Mouse (Mus musculus) embryonic fibroblast, embryonic 13.5 days (primary cell): ENCODE results near the gene Synrg. TPM values are rescaled to one million over a fixed set of nuclear protein-coding genes. Genes with fewer than 3 reads are reported as not detected.

Experiments used
- H3K27ac ChIP-seq: 2 replicates; pipeline ENCODE4 v1.5.1; 2012; ENCODE audit warnings: low read length, control low read depth, inconsistent platforms; ENCODE audit not compliant: insufficient read depth
- H3K4me1 ChIP-seq: 2 replicates; pipeline ENCODE4 v1.6.1; 2011; ENCODE audit warnings: low read length; ENCODE audit not compliant: control insufficient read depth, insufficient read depth
- H3K4me3 ChIP-seq: 2 replicates; pipeline ENCODE4 v1.5.1; 2011; ENCODE audit warnings: mild to moderate bottlenecking, control low read depth, low read length; ENCODE audit not compliant: insufficient read depth
- CTCF ChIP-seq: IDR thresholded peaks from 2 replicates; pipeline ENCODE4 v1.5.1; 2011; ENCODE audit warnings: mild to moderate bottlenecking, control low read depth, low read length, moderate library complexity, borderline replicate concordance; ENCODE audit not compliant: insufficient read depth
- POLR2A ChIP-seq: IDR thresholded peaks from 2 replicates; pipeline ENCODE4 v1.6.1; 2011; ENCODE audit warnings: low read depth, mild to moderate bottlenecking, control low read depth, low read length, moderate library complexity
- polyA plus RNA-seq: library from polyadenylated mRNA; stranded (reverse); fragments of >200 nt; gene quantifications from 2 replicates; pipeline ENCODE4 v1.2.4, GENCODE M21; 2011; ENCODE audit warnings: low read depth; ENCODE audit not compliant: missing spikeins, insufficient read length

Gene Synrg
- polyA plus RNA-seq, 1 experiment = 23.8 TPM

- TF ChIP-seq POLR2A = no peak
- no peak for TF ChIP-seq CTCF
- no peak overlapping the region for H3K27ac ChIP-seq
- H3K4me3 ChIP-seq = no peak overlapping the region
- H3K4me1 ChIP-seq = no peaks in the 10 kb centered on the region
These were observed 27.5 kb downstream of the Synrg start for GRCm38 (mm10) chr11:83991701-83992100.

DNA sequence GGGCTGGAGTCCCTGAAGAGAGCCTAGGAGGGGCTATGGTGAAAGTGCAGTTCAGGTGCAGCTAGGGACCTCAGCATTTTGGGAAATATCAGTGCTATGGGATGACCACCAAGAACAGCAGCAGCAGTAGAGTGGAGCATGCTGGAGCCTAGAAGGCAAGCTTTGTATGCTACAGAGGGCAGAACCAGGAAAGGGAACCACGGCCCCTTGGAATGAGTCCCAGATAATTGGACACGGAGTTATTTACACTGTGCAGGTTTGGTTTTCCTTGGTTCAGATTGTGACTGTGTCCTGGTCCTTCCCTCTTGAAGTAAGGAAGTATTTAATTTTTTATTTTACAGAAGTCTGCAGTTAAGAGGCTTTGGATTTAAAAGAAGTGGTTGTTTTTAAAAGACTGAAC lies 29.2 kb downstream of the Synrg start:
- Histone ChIP-seq H3K4me1 (no peaks in the 10 kb centered on the region), H3K4me3 (no peak overlapping the region), H3K27ac (no peak overlapping the region)
- TF ChIP-seq POLR2A = no peak
- no peak for TF ChIP-seq CTCF

DNA sequence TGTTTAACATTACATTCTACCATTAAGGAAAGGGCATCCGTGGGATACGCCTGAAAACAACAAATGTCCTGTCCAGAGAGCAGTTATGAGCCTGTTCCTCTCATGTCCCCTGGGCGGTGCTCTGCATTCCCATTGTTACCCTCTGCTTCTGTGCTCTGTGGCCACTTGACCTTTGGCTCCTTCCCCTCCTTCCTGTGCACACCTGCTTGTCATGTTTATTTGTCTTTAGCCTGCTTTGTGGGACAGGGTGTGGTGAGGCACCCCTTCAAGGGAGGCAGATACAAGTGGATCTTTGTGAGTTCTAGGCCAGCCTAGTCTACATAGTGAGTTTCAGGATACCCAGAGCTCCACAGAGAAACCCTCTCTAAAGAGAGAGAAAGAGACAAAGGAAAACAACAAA lies 30.3 kb downstream of the Synrg start:
- TF ChIP-seq CTCF = no peak
- TF ChIP-seq POLR2A = no peak
- Histone ChIP-seq H3K4me1 (no peaks in the 10 kb centered on the region), H3K4me3 (no peak overlapping the region), H3K27ac (no peak overlapping the region)

DNA sequence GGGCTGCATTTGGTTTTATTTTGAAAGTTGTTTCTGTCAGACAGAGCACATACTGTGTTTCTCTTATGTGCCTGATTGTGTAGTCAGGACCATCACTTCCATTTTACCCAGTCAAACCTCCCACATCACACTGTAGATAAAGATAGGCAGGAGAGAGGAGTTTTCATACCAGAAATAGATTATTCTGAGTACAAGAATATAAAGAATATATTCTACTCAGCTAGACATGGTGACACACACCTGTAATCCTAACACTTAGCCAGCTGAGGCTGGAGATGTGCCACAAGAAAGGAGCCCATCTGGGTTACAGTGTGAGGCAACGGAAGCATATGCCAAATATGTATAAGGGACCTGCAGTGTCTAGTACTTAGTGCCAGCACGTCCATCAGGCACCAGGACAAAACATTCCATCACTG lies 31.3 kb downstream of the Synrg start:
- H3K4me1 ChIP-seq = no peaks in the 10 kb centered on the region
- no peak for TF ChIP-seq POLR2A
- no peak for TF ChIP-seq CTCF

GRCm38 (mm10) chr11:83997171-83997868 lies 33.1 kb downstream of the Synrg start:
- no peak overlapping the region for H3K27ac ChIP-seq
- no peaks in the 10 kb centered on the region for H3K4me1 ChIP-seq
- no peak overlapping the region for H3K4me3 ChIP-seq
- TF ChIP-seq POLR2A (no peak), CTCF (no peak)

More for the DNA sequence above, 31.3 kb downstream of the Synrg start:
- Histone ChIP-seq H3K4me3 (no peak overlapping the region), H3K27ac (no peak overlapping the region)

- Histone ChIP-seq H3K4me3 (no peak overlapping the region), H3K4me1 (no peaks in the 10 kb centered on the region), H3K27ac (no peak overlapping the region)
- no peak for TF ChIP-seq CTCF
- no peak for TF ChIP-seq POLR2A
These were observed 34.8 kb downstream of the Synrg start for GRCm38 (mm10) chr11:83998993-83999392.

GRCm38 (mm10) chr11:83999411-83999915 lies 35.2 kb downstream of the Synrg start:
- Histone ChIP-seq H3K4me3 (no peak overlapping the region), H3K27ac (no peak overlapping the region), H3K4me1 (no peaks in the 10 kb centered on the region)
- TF ChIP-seq CTCF (no peak), POLR2A (no peak)

- H3K27ac ChIP-seq = no peak overlapping the region
- no peaks in the 10 kb centered on the region for H3K4me1 ChIP-seq
- TF ChIP-seq POLR2A (no peak), CTCF (no peak)
- H3K4me3 ChIP-seq = no peak overlapping the region
These were observed 37.0 kb downstream of the Synrg start for GRCm38 (mm10) chr11:84001257-84001656.

DNA sequence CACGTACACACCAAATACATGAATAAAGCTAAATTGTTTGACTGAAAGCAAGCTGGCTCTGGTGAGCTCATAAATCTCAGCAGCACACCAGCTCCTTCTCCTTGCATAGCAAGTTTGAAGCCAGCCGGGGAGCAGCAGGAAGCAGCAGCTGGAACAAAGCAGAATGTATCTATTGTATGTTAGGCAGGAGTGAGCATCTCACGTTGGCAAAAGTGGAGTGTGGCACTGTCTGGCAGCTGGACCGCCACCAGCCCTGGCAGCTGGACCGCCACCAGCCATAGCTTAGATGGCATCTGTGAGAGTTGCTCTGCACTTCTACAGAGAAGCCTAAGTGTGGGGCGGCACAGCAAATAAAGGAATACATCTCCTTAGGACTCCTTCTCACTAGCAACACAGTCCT lies 39.8 kb downstream of the Synrg start:
- no peak overlapping the region for H3K27ac ChIP-seq
- no peak overlapping the region for H3K4me3 ChIP-seq
- no peaks in the 10 kb centered on the region for H3K4me1 ChIP-seq
- TF ChIP-seq CTCF (no peak), POLR2A (no peak)

- no peaks in the 10 kb centered on the region for H3K4me1 ChIP-seq
- no peak for TF ChIP-seq CTCF
- no peak for TF ChIP-seq POLR2A
- H3K4me3 ChIP-seq = no peak overlapping the region
- no peak overlapping the region for H3K27ac ChIP-seq
These were observed 44.8 kb downstream of the Synrg start for GRCm38 (mm10) chr11:84009001-84009400.

DNA sequence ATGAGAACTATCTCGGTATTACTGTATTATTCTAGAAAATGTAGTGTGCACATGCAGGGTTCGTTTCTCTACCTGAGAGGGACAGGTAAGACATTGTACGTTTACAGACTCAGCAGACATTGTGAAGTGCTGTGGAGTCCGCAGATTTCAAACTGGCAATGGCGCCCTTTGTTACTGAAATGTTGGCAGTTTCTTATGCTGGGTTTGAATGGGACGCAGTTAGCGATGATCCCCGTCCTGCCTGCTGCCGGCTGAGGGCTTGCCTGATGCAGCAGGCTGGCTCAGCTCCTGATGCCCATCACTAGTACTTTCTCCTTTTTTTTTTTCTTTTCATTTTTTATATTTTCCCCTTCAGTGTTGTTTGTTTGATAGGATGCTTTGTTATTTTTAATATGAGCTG lies 46.2 kb downstream of the Synrg start:
- Histone ChIP-seq H3K4me1 (no peaks in the 10 kb centered on the region), H3K27ac (no peak overlapping the region), H3K4me3 (no peak overlapping the region)
- TF ChIP-seq POLR2A = no peak
- TF ChIP-seq CTCF = no peak
